Mouse (Mus musculus) layer of hippocampus, postnatal 25 days (tissue): ENCODE measurements around the gene Fam186a. TPM values are rescaled to one million over a fixed set of nuclear protein-coding genes. Genes with fewer than 3 reads are reported as not detected.
A peak's percentile ranks its signal among the peaks of the same experiment; 100 is the strongest.
"Not testable (repeated sequence)": the region's sequence is repeated elsewhere in the genome, so short reads cannot be mapped to it uniquely, and the experiment has no call there.

Source experiments
- DNase-seq, 2 experiments: peaks; one replicate each; pipeline ENCODE4 v3.0.0; 2022; ENCODE audit warnings: mixed read lengths in 2 of 2, low spot score in 1 of 2; ENCODE audit errors: extremely low spot score in 1 of 2
- total RNA-seq, 2 experiments: library from RNA; stranded (reverse); gene quantifications; 2 replicates each; pipeline ENCODE4 v1.2.3; 2021

The Fam186a gene
- total RNA-seq, 2 experiments from 2014 or later = 0.02 to 0.07 TPM

DNA sequence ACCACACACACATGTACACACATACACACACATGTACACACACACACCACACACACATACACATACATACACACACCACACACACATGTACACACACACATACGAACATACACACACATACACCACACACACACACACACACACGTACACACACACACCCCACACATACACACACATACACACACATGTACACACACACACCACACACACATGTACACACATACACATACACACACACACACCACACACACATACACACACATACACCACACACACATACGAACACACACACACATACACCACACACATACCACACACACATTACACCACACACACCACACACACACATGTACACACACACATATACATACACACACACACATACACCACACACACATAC is 30.2 kb downstream of the Fam186a start:
- DNase-seq = no peak

- no peak for DNase-seq
Measured at GRCm38 (mm10) chr15:99934501-99934900, 32.4 kb downstream of the Fam186a start.

DNA sequence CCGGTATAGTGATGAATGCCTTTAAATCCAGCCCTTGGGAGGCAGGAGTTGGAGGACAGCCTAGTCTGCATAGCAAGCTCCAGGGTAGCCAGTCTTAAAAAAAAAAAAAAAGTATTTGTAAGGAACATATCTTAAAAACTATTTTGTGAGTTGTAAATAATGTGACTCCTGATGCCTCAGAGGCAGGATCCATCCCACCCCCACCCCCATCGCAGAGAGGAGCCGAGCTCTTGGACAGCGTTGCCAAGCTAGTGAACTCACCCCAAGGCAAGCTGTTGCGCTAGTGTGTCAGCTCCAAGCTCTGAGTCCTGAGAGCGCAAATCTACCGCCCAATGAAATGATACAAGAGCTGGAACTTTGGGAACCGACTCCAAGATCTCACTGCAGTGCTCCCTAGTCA is 35.6 kb downstream of the Fam186a start:
- no peak for DNase-seq

GRCm38 (mm10) chr15:99919601-99920158 is 47.2 kb downstream of the Fam186a start:
- DNase-seq = no peak

GRCm38 (mm10) chr15:99917264-99917663 is 49.6 kb downstream of the Fam186a start:
- DNase-seq = no peak

DNA sequence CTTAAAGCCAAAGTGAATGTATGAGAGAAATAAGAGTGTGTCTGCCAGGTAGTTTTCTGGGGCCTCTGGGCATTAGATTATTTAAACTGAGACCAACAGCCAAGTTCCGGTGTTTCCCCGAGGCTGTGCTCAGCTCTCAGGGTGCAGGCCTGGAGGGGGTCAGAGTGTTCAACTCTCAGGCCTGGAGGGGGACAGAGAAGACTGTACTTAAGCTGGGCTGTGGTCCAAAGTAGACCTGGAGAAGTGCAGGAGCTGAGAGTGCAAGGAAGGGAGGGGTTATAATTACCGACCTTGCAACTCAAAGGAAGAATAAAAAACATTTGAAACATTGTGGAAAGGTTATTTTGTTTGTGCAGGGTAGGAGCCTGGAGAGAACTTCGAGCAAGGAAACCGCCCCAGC is 52.2 kb downstream of the Fam186a start:
- no peak for DNase-seq

DNA sequence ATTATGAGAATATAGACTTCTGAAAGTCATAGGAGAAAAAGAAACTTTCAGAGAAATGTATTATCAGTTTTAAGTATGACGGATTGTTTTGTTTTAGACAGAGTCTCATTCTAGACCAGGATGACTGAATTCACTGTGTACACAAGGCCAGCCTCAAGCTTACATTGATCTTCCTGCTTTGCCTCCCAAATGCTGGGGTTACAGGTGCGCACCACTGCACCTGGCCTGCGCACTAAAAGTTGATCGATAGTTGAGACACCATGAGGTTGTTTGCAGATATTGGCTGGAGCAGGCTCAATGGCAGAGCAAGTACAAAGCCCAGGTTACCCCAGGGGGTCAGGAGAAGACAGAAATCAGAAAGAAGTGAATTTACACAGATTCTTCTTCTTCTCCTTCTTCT is 55.1 kb downstream of the Fam186a start:
- DNase-seq = no peak

GRCm38 (mm10) chr15:99909339-99909996 is 57.4 kb downstream of the Fam186a start:
- peak in 1 of 2 experiments; percentile 22 for DNase-seq

GRCm38 (mm10) chr15:99907514-99907913 is 59.3 kb downstream of the Fam186a start:
- no peak for DNase-seq

- DNase-seq = no peak
Measured at GRCm38 (mm10) chr15:99907041-99907440, 59.8 kb downstream of the Fam186a start.

DNA sequence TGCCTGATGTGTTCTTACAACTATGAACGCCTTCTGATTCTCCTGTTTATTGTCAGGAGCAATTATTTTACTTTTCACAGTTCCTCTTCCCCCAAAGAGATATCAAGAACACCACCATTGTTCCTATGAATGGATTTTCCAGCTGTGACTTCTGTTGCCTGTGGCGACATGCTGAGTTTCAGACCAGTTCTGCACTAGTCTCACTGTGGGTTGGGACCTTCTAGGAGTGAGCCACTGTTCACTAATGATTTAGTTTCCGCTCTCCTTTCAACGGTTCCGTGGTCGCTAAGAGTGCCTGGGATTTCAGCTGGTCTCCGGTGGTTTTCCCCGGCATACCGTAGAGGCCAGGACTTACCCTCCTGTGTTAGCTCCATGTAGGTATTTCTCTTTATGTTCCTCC is 62.0 kb downstream of the Fam186a start:
- no peak for DNase-seq

DNA sequence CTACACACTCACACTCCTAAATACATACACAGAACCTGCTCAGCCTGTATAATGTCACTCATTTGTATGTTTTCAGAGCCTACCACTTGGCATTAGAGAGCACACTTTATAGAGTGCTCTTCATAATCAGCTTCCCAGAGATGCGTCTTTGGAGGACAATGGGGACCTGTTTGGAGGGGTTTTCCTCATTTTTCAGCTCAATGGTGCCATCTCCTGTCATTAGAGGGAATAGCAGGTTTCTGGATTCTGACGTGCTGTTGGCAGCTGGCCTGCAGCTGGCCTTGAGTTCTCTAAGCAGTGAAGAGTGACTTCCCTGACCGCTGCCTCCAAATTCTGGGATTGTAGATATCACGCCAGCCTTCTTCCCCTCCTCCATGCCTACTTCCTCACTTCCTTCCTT is 62.5 kb downstream of the Fam186a start:
- peak; percentile 26 to 47 for DNase-seq

DNA sequence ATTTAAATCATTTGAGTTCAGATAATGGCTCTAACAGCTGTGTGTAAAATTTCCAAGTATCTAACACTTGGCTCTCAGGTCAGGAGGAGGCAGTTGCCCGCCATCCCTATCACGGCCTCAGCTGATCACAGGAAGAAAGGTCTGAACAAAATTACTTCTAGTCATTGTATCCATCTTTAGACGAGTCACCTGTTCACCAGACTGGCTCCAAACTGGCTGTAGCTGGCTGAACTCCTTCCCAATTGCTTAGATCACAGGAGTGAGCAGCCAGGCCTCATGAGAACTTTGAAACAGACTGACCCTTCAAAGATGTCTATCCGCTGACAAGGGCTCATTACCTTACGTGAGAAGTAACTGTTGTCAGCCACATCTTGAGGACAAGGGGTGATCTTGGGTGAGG is 63.6 kb downstream of the Fam186a start:
- no peak for DNase-seq

GRCm38 (mm10) chr15:99902786-99903185 is 64.1 kb downstream of the Fam186a start:
- DNase-seq = no peak

DNA sequence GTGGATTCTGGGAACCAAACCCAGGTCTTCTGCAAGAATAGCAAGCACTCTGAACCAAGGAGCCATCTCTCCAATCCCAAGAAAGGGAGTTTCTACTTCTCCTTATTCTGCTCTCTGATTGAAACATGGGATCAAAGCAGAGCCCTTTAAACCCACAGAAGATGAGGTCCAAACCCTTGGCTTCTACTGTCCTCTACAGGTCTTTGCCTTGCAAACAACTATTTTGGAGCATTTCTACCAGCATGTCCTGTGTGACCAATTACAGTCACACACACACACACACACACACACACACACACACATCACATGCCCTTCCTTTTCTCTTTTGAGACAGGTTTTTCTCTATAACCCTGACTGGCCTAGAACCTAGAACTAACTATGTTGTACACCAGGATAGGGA is 70.2 kb downstream of the Fam186a start:
- DNase-seq = no peak

DNA sequence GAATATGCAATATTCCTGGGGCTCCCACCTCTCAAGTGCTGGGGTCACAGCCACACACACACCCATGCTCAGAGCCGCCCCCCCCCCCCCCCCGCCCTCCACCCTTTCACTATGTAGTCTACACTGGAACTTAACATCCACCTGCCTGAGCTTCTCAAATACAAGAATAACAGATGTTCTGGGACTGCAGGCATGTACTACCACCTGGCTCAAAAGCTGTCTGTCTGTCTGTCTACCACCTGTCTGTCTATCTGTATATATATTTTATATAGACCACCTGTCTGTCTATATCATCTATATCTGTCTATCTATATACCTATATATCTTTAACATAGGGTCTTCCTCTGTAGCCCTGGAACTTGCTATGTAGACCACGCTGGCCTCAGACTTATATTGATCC is 75.5 kb downstream of the Fam186a start:
- no peak for DNase-seq

DNA sequence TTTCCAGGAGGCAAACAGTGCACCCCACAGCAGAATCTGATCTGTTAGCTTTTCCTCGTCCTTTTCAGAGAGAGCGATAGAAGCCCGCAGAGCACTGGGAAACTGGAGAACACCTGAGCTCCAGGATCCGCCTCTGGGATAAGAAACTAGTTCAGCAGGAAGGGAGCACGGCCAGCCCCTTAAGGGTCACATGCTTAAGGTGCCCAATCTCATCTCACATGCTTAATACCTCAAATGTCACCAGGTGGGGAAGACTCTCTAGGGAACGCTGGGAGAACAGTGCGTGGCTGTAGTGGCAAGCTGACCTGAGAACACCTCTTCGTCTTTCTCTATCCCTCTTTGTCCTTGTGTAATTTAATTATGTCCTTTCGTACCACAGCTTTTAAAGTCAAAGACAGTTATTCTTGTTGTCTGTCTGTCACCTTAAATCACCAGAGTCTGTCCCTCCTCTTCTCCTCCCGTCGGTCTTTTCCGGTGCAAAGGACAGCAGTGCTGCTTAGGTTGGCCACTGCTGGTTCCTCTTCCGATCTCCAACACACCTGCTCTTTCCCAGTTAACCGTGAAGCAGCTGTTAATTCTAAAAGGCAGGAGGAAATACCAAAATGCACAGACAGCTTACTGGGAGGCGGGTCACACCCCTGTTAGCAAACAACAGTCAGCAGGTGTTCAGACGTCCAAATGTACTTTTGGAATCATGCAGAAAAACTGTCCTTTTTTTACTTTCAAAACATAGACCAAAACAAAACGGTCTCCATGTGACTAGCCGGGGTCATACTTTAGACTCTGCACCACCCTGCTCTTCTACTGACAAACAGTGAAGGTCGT is 76.2 kb downstream of the Fam186a start:
- no peak for DNase-seq

DNA sequence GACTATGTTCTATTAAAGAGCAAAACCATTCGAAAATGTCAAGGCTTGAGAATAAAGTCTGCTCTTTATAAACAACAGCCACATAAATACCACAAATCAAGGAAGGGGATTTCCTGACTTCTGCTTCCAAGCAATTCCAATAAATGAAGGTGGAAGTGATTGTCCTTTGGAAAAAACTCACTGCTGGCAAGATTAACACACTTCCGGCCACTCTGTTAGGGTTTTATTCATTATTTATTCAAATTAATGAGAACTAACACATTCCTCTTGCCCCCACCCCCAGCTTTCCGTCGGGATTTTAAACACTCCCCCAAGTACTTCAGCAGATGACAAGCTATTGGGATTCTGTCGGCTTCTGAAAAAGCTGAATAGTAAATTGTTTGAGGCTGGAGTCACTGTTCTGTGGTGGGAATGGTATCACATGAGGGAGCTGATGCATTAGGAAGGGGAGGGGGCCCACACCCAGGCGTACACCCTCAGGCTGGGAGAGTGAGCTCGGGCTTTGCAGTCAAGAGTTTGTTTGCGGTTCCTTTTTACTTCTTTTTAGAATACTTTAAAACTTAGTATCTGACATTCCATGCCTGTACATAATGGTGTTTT is 77.5 kb downstream of the Fam186a start:
- DNase-seq = no peak

GRCm38 (mm10) chr15:99887130-99887529 is 79.7 kb downstream of the Fam186a start:
- not testable (repeated sequence) for DNase-seq

DNA sequence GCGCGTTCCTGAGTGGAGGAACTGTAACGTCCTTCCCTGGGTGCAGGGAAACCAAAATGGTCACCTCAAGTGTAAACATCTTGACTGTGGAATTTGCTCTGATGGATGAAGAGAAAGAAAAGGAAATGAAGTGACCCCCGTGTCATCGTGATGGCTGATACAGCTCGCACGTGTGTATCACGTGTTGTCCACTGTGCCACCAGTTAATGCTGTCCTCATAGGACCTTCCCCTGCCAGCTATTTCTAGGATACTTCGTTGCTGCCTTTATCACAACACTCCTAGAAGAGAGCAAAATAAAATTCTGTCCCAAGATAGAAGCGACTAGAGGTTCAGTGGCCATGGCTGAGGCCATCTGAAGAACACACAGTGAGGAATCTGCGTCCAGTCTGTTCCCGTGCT is 82.8 kb downstream of the Fam186a start:
- no peak for DNase-seq

DNA sequence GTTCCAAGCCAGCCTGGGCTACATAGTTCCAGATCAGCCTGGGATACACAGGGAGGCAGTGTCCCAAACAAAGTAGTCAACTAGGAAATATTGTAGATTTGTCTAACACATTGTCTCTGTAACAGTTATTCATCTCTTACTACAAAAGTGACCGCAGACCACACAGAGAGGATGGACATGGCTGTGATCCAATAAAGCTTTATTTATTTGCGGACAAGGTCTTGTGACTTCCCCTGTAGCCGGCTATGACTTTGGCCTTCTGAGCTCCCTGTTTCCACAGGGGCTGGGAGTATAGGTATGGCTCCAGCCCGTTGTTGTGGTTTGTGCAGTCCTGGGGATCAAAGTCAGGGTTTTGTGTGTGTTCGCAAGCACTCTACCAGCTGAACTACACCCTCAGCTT is 88.3 kb downstream of the Fam186a start:
- DNase-seq = no peak
